Mouse (Mus musculus): Measurements from ENCODE around the gene Abcc8. TPM values are rescaled to one million over a fixed set of nuclear protein-coding genes. Genes with fewer than 3 reads are reported as not detected.

Gene Abcc8
- polyA plus RNA-seq, 1 experiment from 2014 or later, result 0.49 TPM

- ATAC-seq (ENCODE audit: low FRiP score) (no peak), DNase-seq (ENCODE audit: low spot score, missing footprints) (peak; percentile 71)
- Histone ChIP-seq H3K4me3 (ENCODE audit: low read depth, low read length) (no peak overlapping the region), H3K4me2 (no peak overlapping the region), H3K27ac (ENCODE audit: low read depth, low read length) (no peak overlapping the region), H3K27me3 (ENCODE audit: control insufficient read depth, insufficient read depth, low read length) (no peaks in the 10 kb centered on the region), H3K9me3 (ENCODE audit: control insufficient read depth, low read length) (no peaks in the 10 kb centered on the region), H3K9ac (ENCODE audit: low read length) (no peak overlapping the region), H3K36me3 (ENCODE audit: control insufficient read depth, insufficient read depth, low read length) (peaks cover 9% of the 10 kb centered on the region), H3K4me1 (ENCODE audit: control insufficient read depth, insufficient read depth, low read length) (no peaks in the 10 kb centered on the region)
- 91% methylated on average over 8 of the region's 8 CpGs for WGBS
Measured at GRCm38 (mm10) chr7:46068831-46069230, 111.0 kb downstream of the Abcc8 start.

- H3K4me1 ChIP-seq (ENCODE audit: control insufficient read depth, insufficient read depth, low read length), result no peaks in the 10 kb centered on the region
- 97% methylated on average over 6 of the region's 6 CpGs for WGBS
- H3K9me3 ChIP-seq (ENCODE audit: control insufficient read depth, low read length), result no peaks in the 10 kb centered on the region
- H3K27me3 ChIP-seq (ENCODE audit: control insufficient read depth, insufficient read depth, low read length), result no peaks in the 10 kb centered on the region
- H3K27ac ChIP-seq (ENCODE audit: low read depth, low read length), result no peak overlapping the region
- no peak for DNase-seq (ENCODE audit: low spot score, missing footprints)
- no peak overlapping the region for H3K4me3 ChIP-seq (ENCODE audit: low read depth, low read length)
- no peak overlapping the region for H3K9ac ChIP-seq (ENCODE audit: low read length)
- no peak for ATAC-seq (ENCODE audit: low FRiP score)
- H3K4me2 ChIP-seq, result no peak overlapping the region
- peaks cover 6% of the 10 kb centered on the region; the same call in 1 of the 2 replicates for H3K36me3 ChIP-seq (ENCODE audit: control insufficient read depth, insufficient read depth, low read length)
Measured at GRCm38 (mm10) chr7:46063296-46063695, 116.5 kb downstream of the Abcc8 start.

DNA sequence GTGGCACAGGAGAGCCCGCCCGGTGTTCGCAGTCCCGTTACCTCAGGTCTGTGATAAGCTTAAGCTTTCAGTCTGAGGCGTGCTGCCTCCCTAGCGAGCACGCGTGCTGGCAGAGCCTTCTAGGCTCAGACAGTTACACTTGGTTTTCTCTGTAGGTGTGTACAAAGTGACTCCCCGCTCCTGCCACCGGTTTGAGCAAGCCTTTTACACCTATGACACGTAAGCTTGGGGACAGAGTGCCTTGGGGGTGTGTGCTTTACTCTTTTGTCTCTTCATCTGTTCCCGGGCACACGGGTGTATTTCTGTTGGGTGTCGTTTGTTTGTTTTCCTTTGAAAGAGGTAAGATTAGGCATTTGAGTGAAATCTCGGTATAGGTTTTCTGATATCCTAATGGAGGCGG is 118.2 kb downstream of the Abcc8 start:
- Histone ChIP-seq H3K9me3 (ENCODE audit: control insufficient read depth, low read length) (no peaks in the 10 kb centered on the region), H3K27me3 (ENCODE audit: control insufficient read depth, insufficient read depth, low read length) (no peaks in the 10 kb centered on the region), H3K27ac (ENCODE audit: low read depth, low read length) (no peak overlapping the region), H3K4me1 (ENCODE audit: control insufficient read depth, insufficient read depth, low read length) (no peaks in the 10 kb centered on the region), H3K36me3 (ENCODE audit: control insufficient read depth, insufficient read depth, low read length) (peaks cover 11% of the 10 kb centered on the region; the same call in 1 of the 2 replicates), H3K9ac (ENCODE audit: low read length) (no peak overlapping the region), H3K4me3 (ENCODE audit: low read depth, low read length) (no peak overlapping the region), H3K4me2 (no peak overlapping the region)
- ATAC-seq (ENCODE audit: low FRiP score), result no peak
- 98% methylated on average over 16 of the region's 16 CpGs for WGBS
- no peak for DNase-seq (ENCODE audit: low spot score, missing footprints)

DNA sequence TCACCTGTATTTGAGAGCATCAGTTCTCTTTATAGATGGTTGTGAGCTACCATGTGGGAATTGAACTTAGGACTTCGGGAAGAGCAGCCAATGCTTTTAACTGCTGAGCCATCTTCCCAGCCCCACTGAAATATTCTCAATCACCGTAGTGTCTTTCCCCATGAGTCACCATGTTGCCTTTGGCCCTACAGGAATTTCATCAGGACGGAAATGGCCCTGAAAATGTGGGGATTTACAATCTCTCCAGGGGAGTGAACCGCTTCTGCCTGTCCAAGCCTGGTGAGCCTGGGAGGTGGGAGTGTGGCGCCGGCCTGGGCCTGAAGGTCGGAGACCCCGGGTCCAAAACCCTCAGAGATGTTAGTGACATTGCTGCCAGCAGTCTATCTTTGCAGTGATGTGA is 119.1 kb downstream of the Abcc8 start:
- no peak overlapping the region for H3K9ac ChIP-seq (ENCODE audit: low read length)
- ATAC-seq (ENCODE audit: low FRiP score) (no peak), DNase-seq (ENCODE audit: low spot score, missing footprints) (no peak)
- H3K4me3 ChIP-seq (ENCODE audit: low read depth, low read length), result no peak overlapping the region
- H3K36me3 ChIP-seq (ENCODE audit: control insufficient read depth, insufficient read depth, low read length), result peaks cover 12% of the 10 kb centered on the region; the same call in 1 of the 2 replicates
- H3K4me2 ChIP-seq, result no peak overlapping the region
- H3K9me3 ChIP-seq (ENCODE audit: control insufficient read depth, low read length), result no peaks in the 10 kb centered on the region
- no peaks in the 10 kb centered on the region for H3K27me3 ChIP-seq (ENCODE audit: control insufficient read depth, insufficient read depth, low read length)
- H3K4me1 ChIP-seq (ENCODE audit: control insufficient read depth, insufficient read depth, low read length), result no peaks in the 10 kb centered on the region
- whole genome bisulfite sequencing, result 90% methylated on average over 8 of the region's 8 CpGs
- H3K27ac ChIP-seq (ENCODE audit: low read depth, low read length), result no peak overlapping the region

DNA sequence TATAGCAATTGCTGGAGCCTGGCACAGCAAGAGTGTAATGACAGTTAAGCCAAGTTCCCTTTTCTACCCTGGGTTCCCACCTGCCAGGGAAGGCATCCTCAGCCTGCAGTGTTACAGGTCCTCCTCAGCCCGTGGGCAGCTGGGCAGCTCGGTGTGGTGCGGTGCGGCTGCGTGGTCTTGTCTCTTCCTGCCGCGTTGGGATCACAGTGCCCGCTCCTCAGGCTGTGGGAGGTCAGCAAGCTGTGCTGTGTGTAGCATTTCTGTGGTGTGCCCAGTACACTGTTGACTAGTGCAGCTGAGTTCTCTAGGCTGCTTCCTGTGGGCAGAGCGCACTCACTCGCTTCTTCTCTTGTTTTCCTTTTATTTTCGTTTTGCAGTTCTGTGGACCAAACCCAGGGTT is 121.0 kb downstream of the Abcc8 start:
- Histone ChIP-seq H3K4me3 (ENCODE audit: low read depth, low read length) (no peak overlapping the region), H3K9me3 (ENCODE audit: control insufficient read depth, low read length) (no peaks in the 10 kb centered on the region), H3K27me3 (ENCODE audit: control insufficient read depth, insufficient read depth, low read length) (no peaks in the 10 kb centered on the region), H3K36me3 (ENCODE audit: control insufficient read depth, insufficient read depth, low read length) (peaks cover 20% of the 10 kb centered on the region), H3K27ac (ENCODE audit: low read depth, low read length) (no peak overlapping the region), H3K4me1 (ENCODE audit: control insufficient read depth, insufficient read depth, low read length) (no peaks in the 10 kb centered on the region), H3K4me2 (no peak overlapping the region), H3K9ac (ENCODE audit: low read length) (no peak overlapping the region)
- WGBS, result 94% methylated on average over 11 of the region's 11 CpGs
- ATAC-seq (ENCODE audit: low FRiP score), result no peak
- no peak for DNase-seq (ENCODE audit: low spot score, missing footprints)

Other genes with a start within 250 kb of the Abcc8 start
- gene Abcc6, start 149.7 kb downstream of the Abcc8 start, polyA plus RNA-seq (2014; fragmentation: Nextera tagmentation; extraction: Ambion mirVana), result 0.03 and 0.44 TPM in 2 replicates
- gene Nomo1, start 146.3 kb downstream of the Abcc8 start, polyA plus RNA-seq (2014; fragmentation: Nextera tagmentation; extraction: Ambion mirVana), result 13.9 and 14.1 TPM in 2 replicates
- 0.07 and 0.49 TPM in 2 replicates for gene Kcnj11, start 79.3 kb downstream of the Abcc8 start, polyA plus RNA-seq (2014; fragmentation: Nextera tagmentation; extraction: Ambion mirVana)
- 2.6 and 2.8 TPM in 2 replicates for gene Ush1c, start 58.5 kb upstream of the Abcc8 start, polyA plus RNA-seq (2014; fragmentation: Nextera tagmentation; extraction: Ambion mirVana)
- not detected in 2 replicates for gene Otog, start 61.0 kb upstream of the Abcc8 start, polyA plus RNA-seq (2014; fragmentation: Nextera tagmentation; extraction: Ambion mirVana)
- gene Myod1, start 196.4 kb upstream of the Abcc8 start, polyA plus RNA-seq (2014; fragmentation: Nextera tagmentation; extraction: Ambion mirVana), result 0.11 TPM in 1 of 2 replicates, not detected in the other
- gene Kcnc1, start 216.5 kb upstream of the Abcc8 start, polyA plus RNA-seq (2014; fragmentation: Nextera tagmentation; extraction: Ambion mirVana), result 1.4 and 1.8 TPM in 2 replicates

All from midbrain, embryonic 11.5 days (tissue).